Mouse (Mus musculus): ENCODE measurements around the gene Cnpy3. TPM values are rescaled to one million over a fixed set of nuclear protein-coding genes. Genes with fewer than 3 reads are reported as not detected.
A peak's percentile ranks its signal among the peaks of the same experiment; 100 is the strongest.

Gene Cnpy3
- polyA plus RNA-seq, 1 experiment from 2014 or later = 43.7 TPM

DNA sequence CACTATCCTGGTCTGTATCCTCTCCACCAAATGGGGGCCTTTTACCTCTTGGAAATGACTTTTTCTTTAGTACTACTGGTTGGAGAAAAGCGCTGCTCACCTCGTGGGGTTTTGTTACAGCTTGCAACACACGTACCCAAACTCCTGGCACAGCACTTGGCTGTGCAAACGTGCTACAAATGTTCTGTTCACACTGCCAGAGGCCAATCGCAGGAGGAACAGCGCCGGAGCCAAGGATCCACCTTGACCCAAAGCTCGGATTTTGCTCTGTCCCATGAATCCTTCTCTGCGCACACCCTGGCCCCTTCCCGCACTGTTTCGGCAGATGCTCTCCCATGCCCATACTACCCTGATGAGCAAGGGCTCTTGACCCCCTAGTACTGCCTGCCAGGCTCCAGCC, 23.5 kb downstream of the Cnpy3 start:
- Histone ChIP-seq H3K36me3 (ENCODE audit: control insufficient read depth, insufficient read depth, low read length) (peaks cover 8% of the 10 kb centered on the region), H3K27ac (replicated peaks in 1 of 2; ENCODE audit: control insufficient read depth in 1 of 2, insufficient read depth in 1 of 2, low read depth in 2 of 2, low read length in 2 of 2) (no peak overlapping the region), H3K4me1 (ENCODE audit: control insufficient read depth in 2 of 2, insufficient read depth in 2 of 2, low read length in 2 of 2) (peaks cover 7 to 23% of the 10 kb centered on the region in 2 experiments; a peak in 3 of 4 replicates), H3K9me3 (ENCODE audit: control insufficient read depth, low read length) (no peaks in the 10 kb centered on the region), H3K9ac (ENCODE audit: low read length) (peak overlapping the region; percentile 34; the same call in 1 of the 2 replicates), H3K27me3 (ENCODE audit: control insufficient read depth, insufficient read depth, low read length) (peaks cover 18% of the 10 kb centered on the region), H3K4me3 (ENCODE audit: control insufficient read depth in 1 of 2, insufficient read depth in 1 of 2, low read depth in 1 of 2, low read length in 2 of 2) (no peak overlapping the region), H3K4me2 (ENCODE audit: low read length) (peak overlapping the region; percentile 44; the same call in 1 of the 2 replicates)
- ATAC-seq (ENCODE audit: insufficient number of reproducible peaks, insufficient read depth, low FRiP score, low read depth) = no peak
- WGBS = 48% methylated on average over 11 of the region's 11 CpGs

DNA sequence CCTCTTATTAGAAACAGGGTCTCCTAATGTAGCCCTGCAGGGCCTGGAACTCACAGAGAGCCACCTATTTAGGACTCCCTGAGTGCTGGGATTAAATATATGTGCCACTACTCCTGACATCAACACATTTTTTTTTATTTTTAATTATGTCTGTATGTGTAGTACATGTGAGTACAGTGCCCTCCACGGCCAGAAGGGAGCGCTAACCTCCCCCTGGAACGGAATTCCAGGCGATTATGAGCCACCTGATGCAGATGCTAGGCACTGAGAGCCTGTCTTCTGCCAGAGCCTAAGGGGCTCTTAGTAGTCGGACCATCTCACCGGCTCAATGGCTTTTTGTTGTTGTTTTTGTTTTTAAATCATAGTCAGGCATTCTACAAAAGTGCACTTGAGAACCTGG, 24.0 kb downstream of the Cnpy3 start:
- no peak for ATAC-seq (ENCODE audit: insufficient number of reproducible peaks, insufficient read depth, low FRiP score, low read depth)
- WGBS = 36% methylated on average over 6 of the region's 6 CpGs
- Histone ChIP-seq H3K9ac (ENCODE audit: low read length) (no peak overlapping the region), H3K27ac (replicated peaks in 1 of 2; ENCODE audit: control insufficient read depth in 1 of 2, insufficient read depth in 1 of 2, low read depth in 2 of 2, low read length in 2 of 2) (no peak overlapping the region), H3K27me3 (ENCODE audit: control insufficient read depth, insufficient read depth, low read length) (peaks cover 18% of the 10 kb centered on the region), H3K4me1 (ENCODE audit: control insufficient read depth in 2 of 2, insufficient read depth in 2 of 2, low read length in 2 of 2) (peaks cover 7 to 23% of the 10 kb centered on the region in 2 experiments; a peak in 3 of 4 replicates), H3K9me3 (ENCODE audit: control insufficient read depth, low read length) (no peaks in the 10 kb centered on the region), H3K36me3 (ENCODE audit: control insufficient read depth, insufficient read depth, low read length) (peaks cover 12% of the 10 kb centered on the region), H3K4me3 (ENCODE audit: control insufficient read depth in 1 of 2, insufficient read depth in 1 of 2, low read depth in 1 of 2, low read length in 2 of 2) (no peak overlapping the region), H3K4me2 (ENCODE audit: low read length) (no peak overlapping the region)

DNA sequence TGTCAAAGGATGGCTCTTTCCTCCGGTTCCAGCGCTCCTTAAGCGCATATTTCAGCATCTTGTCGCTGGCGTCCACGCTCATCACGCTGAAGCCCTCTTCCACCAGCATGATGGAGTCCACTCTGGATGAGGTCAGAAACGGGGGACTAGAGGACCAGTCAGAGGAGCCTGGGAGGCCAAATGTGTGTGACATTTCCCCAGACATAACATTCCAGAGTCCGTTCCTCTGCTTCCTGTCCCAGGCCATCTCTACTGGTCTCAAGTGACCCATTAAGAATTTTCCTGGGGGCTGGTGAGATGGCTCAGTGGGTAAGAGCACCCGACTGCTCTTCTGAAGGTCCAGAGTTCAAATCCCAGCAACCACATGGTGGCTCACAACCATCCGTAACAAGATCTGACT, 24.7 kb downstream of the Cnpy3 start:
- H3K9ac ChIP-seq (ENCODE audit: low read length) = no peak overlapping the region
- no peak overlapping the region for H3K4me2 ChIP-seq (ENCODE audit: low read length)
- no peak for ATAC-seq (ENCODE audit: insufficient number of reproducible peaks, insufficient read depth, low FRiP score, low read depth)
- peaks cover 18% of the 10 kb centered on the region for H3K27me3 ChIP-seq (ENCODE audit: control insufficient read depth, insufficient read depth, low read length)
- 85% methylated on average over 11 of the region's 11 CpGs for WGBS
- peaks cover 16% of the 10 kb centered on the region for H3K36me3 ChIP-seq (ENCODE audit: control insufficient read depth, insufficient read depth, low read length)
- no peak overlapping the region for H3K27ac ChIP-seq (replicated peaks in 1 of 2; ENCODE audit: control insufficient read depth in 1 of 2, insufficient read depth in 1 of 2, low read depth in 2 of 2, low read length in 2 of 2)
- H3K4me1 ChIP-seq (ENCODE audit: control insufficient read depth in 2 of 2, insufficient read depth in 2 of 2, low read length in 2 of 2) = peaks cover 7 to 23% of the 10 kb centered on the region in 2 experiments; a peak in 3 of 4 replicates
- no peak overlapping the region for H3K4me3 ChIP-seq (ENCODE audit: control insufficient read depth in 1 of 2, insufficient read depth in 1 of 2, low read depth in 1 of 2, low read length in 2 of 2)
- H3K9me3 ChIP-seq (ENCODE audit: control insufficient read depth, low read length) = no peaks in the 10 kb centered on the region

DNA sequence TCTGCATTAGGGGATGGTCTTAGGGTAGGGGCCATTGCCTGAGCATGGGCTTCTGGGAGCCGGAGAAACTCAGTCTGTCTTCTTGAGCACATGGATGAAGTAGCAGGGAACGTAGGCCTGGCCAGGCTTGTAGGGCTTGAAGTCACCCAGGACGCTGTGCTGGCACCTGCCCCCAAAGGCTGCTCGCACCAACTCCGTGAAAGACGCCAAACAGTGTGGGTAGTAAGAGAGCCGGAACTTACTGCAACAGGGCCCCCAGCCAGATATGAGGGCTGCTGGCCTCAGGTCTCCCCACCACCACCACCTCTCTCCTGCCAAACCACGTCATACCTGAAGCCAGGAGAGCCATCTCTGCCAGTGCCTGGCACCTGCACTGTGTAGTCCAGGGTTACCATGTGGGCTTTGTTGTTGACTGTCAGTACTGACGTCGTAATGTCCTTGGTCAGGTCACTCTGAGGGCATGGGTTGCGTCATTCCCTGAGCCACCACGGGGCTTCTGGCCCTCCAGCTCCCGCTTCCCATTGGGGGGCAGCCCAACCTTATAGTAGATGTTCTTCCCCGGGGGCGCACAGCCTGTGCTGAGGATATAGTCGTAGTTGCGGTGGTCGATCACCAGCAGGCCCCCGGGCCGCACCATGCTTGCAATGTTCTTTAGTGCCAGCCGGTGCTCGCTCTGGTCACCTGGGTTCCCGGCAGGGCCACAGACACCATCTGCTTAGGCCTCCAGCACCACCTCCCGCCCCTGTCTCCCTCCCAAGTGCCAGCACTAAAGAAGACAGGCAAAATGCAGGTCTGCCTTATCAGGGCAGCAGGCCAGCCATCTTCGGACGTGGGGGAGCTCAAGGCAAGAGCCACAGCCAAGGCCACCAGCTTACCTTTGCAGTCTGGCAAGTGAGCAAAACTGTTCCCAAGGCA, 26.0 kb downstream of the Cnpy3 start:
- WGBS = 83% methylated on average over 26 of the region's 26 CpGs
- Histone ChIP-seq H3K4me2 (ENCODE audit: low read length) (no peak overlapping the region), H3K9me3 (ENCODE audit: control insufficient read depth, low read length) (no peaks in the 10 kb centered on the region), H3K4me3 (ENCODE audit: control insufficient read depth in 1 of 2, insufficient read depth in 1 of 2, low read depth in 1 of 2, low read length in 2 of 2) (no peak overlapping the region), H3K9ac (ENCODE audit: low read length) (no peak overlapping the region), H3K27ac (replicated peaks in 1 of 2; ENCODE audit: control insufficient read depth in 1 of 2, insufficient read depth in 1 of 2, low read depth in 2 of 2, low read length in 2 of 2) (no peak overlapping the region), H3K36me3 (ENCODE audit: control insufficient read depth, insufficient read depth, low read length) (peaks cover 28% of the 10 kb centered on the region), H3K27me3 (ENCODE audit: control insufficient read depth, insufficient read depth, low read length) (peaks cover 18% of the 10 kb centered on the region), H3K4me1 (ENCODE audit: control insufficient read depth in 2 of 2, insufficient read depth in 2 of 2, low read length in 2 of 2) (peaks cover 7 to 23% of the 10 kb centered on the region in 2 experiments; a peak in 3 of 4 replicates)
- no peak for ATAC-seq (ENCODE audit: insufficient number of reproducible peaks, insufficient read depth, low FRiP score, low read depth)

DNA sequence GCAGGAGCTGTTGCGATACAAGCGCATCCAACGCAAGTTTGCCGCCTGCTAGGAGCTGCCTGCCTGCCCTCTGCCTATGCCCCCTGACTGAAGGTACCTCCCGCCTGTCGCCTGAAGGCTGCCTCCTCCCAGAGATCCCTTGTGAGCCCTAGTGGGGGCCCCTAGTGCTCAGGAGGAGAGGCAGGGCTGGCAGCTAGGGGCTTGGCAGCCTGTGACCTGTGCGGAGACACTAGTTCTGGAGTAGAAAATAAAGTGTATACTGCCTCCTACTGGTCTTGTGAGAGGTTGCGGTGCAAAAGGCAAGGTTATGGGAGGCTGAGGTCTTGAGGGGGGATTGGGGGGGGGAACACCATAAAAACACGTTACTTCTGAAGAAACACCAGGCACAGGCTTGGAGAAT, 26.7 kb downstream of the Cnpy3 start:
- H3K4me2 ChIP-seq (ENCODE audit: low read length) = no peak overlapping the region; the same call in 1 of the 2 replicates
- ATAC-seq (ENCODE audit: insufficient number of reproducible peaks, insufficient read depth, low FRiP score, low read depth) = 0 out of 2 replicates have a peak, but pooled peaks have one; percentile 51
- peaks cover 18% of the 10 kb centered on the region for H3K27me3 ChIP-seq (ENCODE audit: control insufficient read depth, insufficient read depth, low read length)
- 48% methylated on average over 9 of the region's 9 CpGs for WGBS
- 0 out of 4 replicates have a peak overlapping the region, but pooled peaks of 1 of the 2 experiments have one; percentile 3 for H3K27ac ChIP-seq (replicated peaks in 1 of 2; ENCODE audit: control insufficient read depth in 1 of 2, insufficient read depth in 1 of 2, low read depth in 2 of 2, low read length in 2 of 2)
- H3K36me3 ChIP-seq (ENCODE audit: control insufficient read depth, insufficient read depth, low read length) = peaks cover 28% of the 10 kb centered on the region
- peaks cover 7 to 23% of the 10 kb centered on the region in 2 experiments; a peak in 3 of 4 replicates for H3K4me1 ChIP-seq (ENCODE audit: control insufficient read depth in 2 of 2, insufficient read depth in 2 of 2, low read length in 2 of 2)
- no peaks in the 10 kb centered on the region for H3K9me3 ChIP-seq (ENCODE audit: control insufficient read depth, low read length)
- no peak overlapping the region for H3K9ac ChIP-seq (ENCODE audit: low read length)
- no peak overlapping the region for H3K4me3 ChIP-seq (ENCODE audit: control insufficient read depth in 1 of 2, insufficient read depth in 1 of 2, low read depth in 1 of 2, low read length in 2 of 2)

DNA sequence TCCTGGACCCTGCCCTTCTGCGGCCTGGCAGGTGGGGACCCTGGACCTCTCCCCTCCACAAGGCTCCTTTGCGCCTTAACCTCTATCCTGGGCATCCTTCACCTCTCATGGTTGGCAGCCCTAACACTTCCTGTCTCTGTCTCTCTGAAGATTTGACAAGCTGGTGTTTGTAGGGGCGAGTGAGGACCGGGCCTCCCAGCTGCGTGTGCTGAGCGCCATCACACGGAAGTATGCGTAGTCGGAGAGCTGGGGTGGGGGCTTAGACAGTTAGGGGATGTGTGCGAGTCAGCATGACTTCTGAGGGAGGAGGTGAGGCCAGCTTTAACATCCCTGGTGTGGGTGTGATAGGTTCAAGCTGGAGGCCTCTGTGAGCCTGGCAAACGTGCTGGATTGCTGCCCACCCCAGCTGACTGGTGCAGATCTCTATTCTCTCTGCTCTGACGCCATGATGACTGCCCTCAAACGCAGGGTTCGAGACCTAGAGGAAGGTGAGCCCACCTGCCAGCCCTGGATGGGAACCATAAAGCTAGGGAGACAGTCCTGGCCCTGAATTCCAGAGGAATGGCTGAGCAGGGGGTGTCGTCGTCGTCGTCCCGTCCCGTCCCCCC, 27.4 kb downstream of the Cnpy3 start:
- 77% methylated on average over 18 of the region's 20 CpGs for WGBS
- Histone ChIP-seq H3K9me3 (ENCODE audit: control insufficient read depth, low read length) (no peaks in the 10 kb centered on the region), H3K36me3 (ENCODE audit: control insufficient read depth, insufficient read depth, low read length) (peaks cover 28% of the 10 kb centered on the region)

DNA sequence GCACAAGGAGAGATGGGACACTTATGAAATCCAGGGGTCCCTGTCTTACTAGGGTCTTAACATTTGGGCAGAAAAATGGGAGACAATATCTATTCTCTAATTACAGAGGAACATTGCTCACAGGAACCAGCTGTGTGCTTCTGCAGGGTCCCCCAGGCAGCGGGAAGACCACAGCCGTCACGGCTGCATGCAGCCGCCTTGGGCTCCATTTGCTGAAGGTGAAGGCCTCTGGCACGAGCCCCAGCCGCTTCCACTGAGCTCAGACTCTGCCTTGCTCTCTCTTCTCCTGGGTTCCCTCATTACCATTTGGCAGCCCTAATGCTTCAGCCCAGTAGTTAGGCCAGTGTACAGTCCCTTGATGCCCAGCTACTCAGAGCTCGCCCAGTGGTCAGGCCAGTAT, 30.9 kb downstream of the Cnpy3 start:
- Histone ChIP-seq H3K4me2 (ENCODE audit: low read length) (no peak overlapping the region), H3K9me3 (ENCODE audit: control insufficient read depth, low read length) (no peaks in the 10 kb centered on the region), H3K4me1 (ENCODE audit: control insufficient read depth in 2 of 2, insufficient read depth in 2 of 2, low read length in 2 of 2) (peaks cover 3 to 6% of the 10 kb centered on the region in 2 experiments; a peak in 3 of 4 replicates), H3K9ac (ENCODE audit: low read length) (no peak overlapping the region), H3K36me3 (ENCODE audit: control insufficient read depth, insufficient read depth, low read length) (peaks cover 40% of the 10 kb centered on the region), H3K27me3 (ENCODE audit: control insufficient read depth, insufficient read depth, low read length) (no peaks in the 10 kb centered on the region), H3K27ac (replicated peaks in 1 of 2; ENCODE audit: control insufficient read depth in 1 of 2, insufficient read depth in 1 of 2, low read depth in 2 of 2, low read length in 2 of 2) (no peak overlapping the region), H3K4me3 (ENCODE audit: control insufficient read depth in 1 of 2, insufficient read depth in 1 of 2, low read depth in 1 of 2, low read length in 2 of 2) (no peak overlapping the region)
- 87% methylated on average over 7 of the region's 7 CpGs for WGBS
- ATAC-seq (ENCODE audit: insufficient number of reproducible peaks, insufficient read depth, low FRiP score, low read depth) = no peak

More for the DNA sequence above, 27.4 kb downstream of the Cnpy3 start:
- H3K4me3 ChIP-seq (ENCODE audit: control insufficient read depth in 1 of 2, insufficient read depth in 1 of 2, low read depth in 1 of 2, low read length in 2 of 2) = no peak overlapping the region
- H3K27ac ChIP-seq (replicated peaks in 1 of 2; ENCODE audit: control insufficient read depth in 1 of 2, insufficient read depth in 1 of 2, low read depth in 2 of 2, low read length in 2 of 2) = 0 out of 4 replicates have a peak overlapping the region, but pooled peaks of 1 of the 2 experiments have one; percentile 3
- peaks cover 18% of the 10 kb centered on the region for H3K27me3 ChIP-seq (ENCODE audit: control insufficient read depth, insufficient read depth, low read length)
- ATAC-seq (ENCODE audit: insufficient number of reproducible peaks, insufficient read depth, low FRiP score, low read depth) = no peak
- peaks cover 7 to 23% of the 10 kb centered on the region in 2 experiments; a peak in 3 of 4 replicates for H3K4me1 ChIP-seq (ENCODE audit: control insufficient read depth in 2 of 2, insufficient read depth in 2 of 2, low read length in 2 of 2)
- no peak overlapping the region for H3K9ac ChIP-seq (ENCODE audit: low read length)
- no peak overlapping the region; the same call in 1 of the 2 replicates for H3K4me2 ChIP-seq (ENCODE audit: low read length)
